Mouse (Mus musculus) ES-E14 (cell line): Measurements from ENCODE around the gene Nle1. TPM values are rescaled to one million over a fixed set of nuclear protein-coding genes. Genes with fewer than 3 reads are reported as not detected.

Experiments used
- DNase-seq: peaks from one replicate; pipeline ENCODE4 v3.0.0-alpha.2; 2013; ENCODE audit warnings: low read depth, low spot score
- H3K27ac ChIP-seq: 2 replicates; pipeline ENCODE4 v1.5.1; 2012; ENCODE audit warnings: low read depth, mild to moderate bottlenecking, low read length, moderate library complexity, mixed read lengths; ENCODE audit not compliant: poor library complexity, insufficient read depth, severe bottlenecking
- H3K36me3 ChIP-seq: 2 replicates; pipeline ENCODE4 v1.6.1; 2012; ENCODE audit warnings: mild to moderate bottlenecking, low read length, moderate library complexity, mixed read lengths; ENCODE audit not compliant: control insufficient read depth, poor library complexity, insufficient read depth, severe bottlenecking
- H3K4me1 ChIP-seq, 2 experiments: fragments of 150-350 bp in 1 of 2; sonication (generic) in 1 of 2; 2 replicates each; pipeline ENCODE4 v1.6.1; 2012; ENCODE audit warnings: low read length in 2 of 2, mild to moderate bottlenecking in 1 of 2, mixed read lengths in 1 of 2; ENCODE audit not compliant: control insufficient read depth in 2 of 2, insufficient read depth in 2 of 2, poor library complexity in 1 of 2
- H3K4me3 ChIP-seq, 2 experiments: fragments of 150-350 bp in 1 of 2; sonication (generic) in 1 of 2; 2 replicates each; pipeline ENCODE4 v1.5.1; 2012; ENCODE audit warnings: low read length in 2 of 2, low read depth in 1 of 2, mild to moderate bottlenecking in 1 of 2, mixed read lengths in 1 of 2; ENCODE audit not compliant: insufficient read depth in 1 of 2, poor library complexity in 1 of 2, severe bottlenecking in 1 of 2
- H3K9ac ChIP-seq: 2 replicates; pipeline ENCODE4 v1.6.1; 2012; ENCODE audit warnings: low read depth, mild to moderate bottlenecking, low read length, mixed read lengths; ENCODE audit not compliant: poor library complexity, insufficient read depth, severe bottlenecking
- H3K9me3 ChIP-seq: fragments of 150-350 bp; sonication (generic); 2 replicates; pipeline ENCODE4 v1.6.1; 2012; ENCODE audit warnings: low read depth, mild to moderate bottlenecking, low read length; ENCODE audit not compliant: control insufficient read depth, insufficient read depth
- CHD2 ChIP-seq: IDR thresholded peaks from 2 replicates; pipeline ENCODE4 v1.6.1; 2014; ENCODE audit warnings: mild to moderate bottlenecking, low read depth, low read length, inconsistent platforms
- HCFC1 ChIP-seq: IDR thresholded peaks from 2 replicates; pipeline ENCODE4 v1.6.1; 2012; ENCODE audit warnings: low read length, inconsistent platforms, borderline replicate concordance; ENCODE audit not compliant: insufficient read depth
- MAFK ChIP-seq: IDR thresholded peaks from 2 replicates; pipeline ENCODE4 v1.6.1; 2014; ENCODE audit warnings: mild to moderate bottlenecking, low read depth, low read length, inconsistent platforms; ENCODE audit not compliant: insufficient read depth
- ZC3H11A ChIP-seq: IDR thresholded peaks from 2 replicates; pipeline ENCODE4 v1.6.1; 2012; ENCODE audit warnings: low read depth, mild to moderate bottlenecking, inconsistent platforms, low read length, borderline replicate concordance
- ZNF384 ChIP-seq: IDR thresholded peaks from 2 replicates; pipeline ENCODE4 v1.6.1; 2012; ENCODE audit warnings: low read depth, low read length, inconsistent platforms
- in situ Hi-C, 2 experiments: fragments of 600-800 bp; cut with MboI; formaldehyde crosslinking; loops; one replicate each; pipeline ENCODE4 v1.15.1; 2025; ENCODE audit warnings: low sequenced_read_pairs in 2 of 2, inconsistent platforms in 1 of 2; ENCODE audit not compliant: unreplicated experiment in 2 of 2
- total RNA-seq: library from RNA; depleted of rRNA; stranded (reverse); fragments of 300-350 nt; gene quantifications from 2 replicates; pipeline ENCODE4 v1.2.3, GENCODE M21; 2012

The Nle1 gene
- total RNA-seq, 1 experiment: 61.5 TPM

DNA sequence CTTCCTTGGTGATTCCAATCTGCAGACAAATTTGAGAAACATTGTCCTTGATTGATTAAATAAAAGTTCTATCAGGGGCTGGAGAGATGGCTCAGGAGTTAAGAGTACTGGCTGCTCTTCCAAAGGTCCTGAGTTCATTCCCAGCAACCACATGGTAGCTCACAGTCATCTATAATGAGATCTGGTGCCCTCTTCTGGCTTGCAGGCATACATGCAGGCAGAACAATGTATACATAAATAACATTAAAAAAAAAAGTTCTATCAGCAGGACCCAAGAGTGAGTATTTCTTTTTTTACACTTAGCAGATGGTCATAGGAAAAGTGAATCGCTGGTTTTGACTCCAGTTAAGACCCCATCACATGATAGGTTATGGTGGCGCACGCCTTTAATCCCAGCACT, 21.7 kb downstream of the Nle1 start:
- Histone ChIP-seq H3K36me3 (peaks cover 2% of the 10 kb centered on the region; the same call in 1 of the 2 replicates), H3K27ac (no peak overlapping the region), H3K4me1 (peaks cover 6 to 20% of the 10 kb centered on the region in 2 experiments; a peak in 2 of 4 replicates), H3K4me3 (no peak overlapping the region), H3K9ac (no peak overlapping the region), H3K9me3 (no peaks in the 10 kb centered on the region)
- DNase-seq: no peak
- in situ Hi-C loops: loop anchor here in 1 of 2 experiments (25.0 kb wide), 1 partner anchor 649 kb away; no protein-coding TSS in a partner anchor
- TF ChIP-seq CHD2 (no peak), ZNF384 (peak; percentile 85), HCFC1 (no peak), ZC3H11A (no peak)

DNA sequence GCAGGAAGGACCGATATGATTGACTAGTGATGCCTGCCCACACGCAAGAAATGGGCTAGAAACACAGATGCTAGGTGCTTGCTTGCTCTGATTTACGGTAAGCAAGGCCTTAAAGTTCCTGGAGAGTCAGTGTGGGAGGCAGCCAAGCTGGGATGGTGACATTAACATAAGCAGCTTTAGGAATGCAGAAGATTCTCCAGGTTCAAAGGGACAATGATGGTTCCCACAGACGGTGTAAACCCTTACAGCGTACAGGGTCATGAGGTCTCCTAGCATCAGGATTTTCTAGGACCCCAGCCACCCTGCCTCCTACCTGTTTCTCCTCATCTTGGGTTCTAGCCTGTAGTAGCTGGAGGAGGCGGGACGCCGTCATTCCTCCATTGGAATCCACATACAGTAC, 25.0 kb downstream of the Nle1 start:
- TF ChIP-seq CHD2 (no peak), HCFC1 (no peak), ZC3H11A (no peak), MAFK (no peak), ZNF384 (no peak)
- H3K4me3 ChIP-seq: no peak overlapping the region
- no peaks in the 10 kb centered on the region for H3K9me3 ChIP-seq
- H3K4me1 ChIP-seq: peaks cover 6 to 19% of the 10 kb centered on the region in 2 experiments; a peak in 2 of 4 replicates
- no peak for DNase-seq
- no peak overlapping the region for H3K27ac ChIP-seq
- in situ Hi-C loops: loop anchor here in 1 of 2 experiments (5.0 to 25.0 kb wide), 2 partner anchors 136 to 646 kb away; no protein-coding TSS in a partner anchor
- no peak overlapping the region for H3K9ac ChIP-seq
- H3K36me3 ChIP-seq: peaks cover 7% of the 10 kb centered on the region

DNA sequence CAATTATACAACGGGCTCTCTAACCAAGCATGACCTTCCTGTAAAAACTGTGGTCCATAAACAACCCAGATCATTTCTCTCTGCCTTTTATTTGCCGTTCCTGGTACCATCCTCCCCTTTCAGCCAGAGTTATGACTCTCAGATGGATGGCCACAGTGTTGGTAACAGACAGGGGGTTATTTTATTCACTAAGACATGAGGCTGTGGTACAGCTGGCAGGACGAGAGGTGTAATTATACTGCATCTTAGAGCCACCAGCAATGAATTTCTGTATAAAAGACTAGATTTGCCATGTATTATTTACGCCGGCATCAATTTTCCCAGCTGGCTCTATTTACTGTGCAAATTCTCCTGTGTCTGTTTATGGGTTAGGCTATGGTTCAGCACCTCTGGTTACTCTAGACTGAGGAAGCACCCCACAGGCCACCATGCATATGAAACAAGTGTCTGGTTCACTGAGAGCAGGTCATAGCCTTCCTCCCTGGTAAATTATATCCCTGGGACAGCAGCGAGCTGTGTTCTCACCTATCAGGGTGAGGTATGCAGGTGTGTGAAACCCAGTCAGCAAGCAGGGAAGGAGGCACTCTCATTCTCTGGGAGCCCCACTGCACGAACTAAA, 30.4 kb downstream of the Nle1 start:
- Histone ChIP-seq H3K4me3 (no peak overlapping the region), H3K4me1 (peaks cover under 1 to 6% of the 10 kb centered on the region in 2 experiments; a peak in 1 of 4 replicates), H3K27ac (no peak overlapping the region), H3K36me3 (peaks cover 7% of the 10 kb centered on the region), H3K9me3 (no peaks in the 10 kb centered on the region), H3K9ac (no peak overlapping the region)
- DNase-seq: no peak
- TF ChIP-seq ZC3H11A (no peak), ZNF384 (no peak), HCFC1 (no peak), MAFK (no peak)
- in situ Hi-C loops: loop anchor here in 1 of 2 experiments (25.0 kb wide), 1 partner anchor 641 kb away; no protein-coding TSS in a partner anchor

DNA sequence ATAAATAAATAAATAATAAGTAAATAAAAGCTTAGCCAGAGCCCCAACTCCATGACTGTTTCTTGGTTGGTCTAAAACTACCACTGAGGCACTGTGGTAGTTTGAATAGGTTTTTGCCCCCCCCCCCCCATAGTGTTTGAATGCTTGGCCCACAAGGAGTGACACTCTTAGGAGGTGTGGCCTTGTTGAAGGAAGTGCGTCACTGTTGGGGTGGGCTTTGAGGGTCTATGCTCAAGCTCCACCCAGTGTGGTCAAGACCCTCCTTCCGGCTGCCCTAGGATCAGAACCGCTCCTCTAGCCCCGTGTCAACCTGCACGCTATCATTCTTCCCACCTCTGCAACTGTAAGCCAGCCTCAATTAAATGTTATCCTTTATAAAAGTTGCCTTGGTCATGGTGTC, 32.6 kb downstream of the Nle1 start:
- no peak for TF ChIP-seq ZC3H11A
- no peak for TF ChIP-seq ZNF384
- no peak for TF ChIP-seq CHD2
- no peak for TF ChIP-seq MAFK
- no peak for TF ChIP-seq HCFC1
- Histone ChIP-seq H3K27ac (no peak overlapping the region), H3K36me3 (peaks cover 4% of the 10 kb centered on the region), H3K9ac (peak overlapping the region; percentile 58; the same call in 1 of the 2 replicates), H3K4me3 (peak overlapping the region; percentile 53 to 70), H3K4me1 (peaks cover 0 to 2% of the 10 kb centered on the region in 2 experiments; a peak in 2 of 4 replicates), H3K9me3 (no peaks in the 10 kb centered on the region)
- in situ Hi-C loops: loop anchor here in 1 of 2 experiments (25.0 kb wide), 1 partner anchor 638 kb away; no protein-coding TSS in a partner anchor
- no peak for DNase-seq
